Comparison of ENCODE assay signal across 9 mouse cellular contexts in the genomic region with DNA sequence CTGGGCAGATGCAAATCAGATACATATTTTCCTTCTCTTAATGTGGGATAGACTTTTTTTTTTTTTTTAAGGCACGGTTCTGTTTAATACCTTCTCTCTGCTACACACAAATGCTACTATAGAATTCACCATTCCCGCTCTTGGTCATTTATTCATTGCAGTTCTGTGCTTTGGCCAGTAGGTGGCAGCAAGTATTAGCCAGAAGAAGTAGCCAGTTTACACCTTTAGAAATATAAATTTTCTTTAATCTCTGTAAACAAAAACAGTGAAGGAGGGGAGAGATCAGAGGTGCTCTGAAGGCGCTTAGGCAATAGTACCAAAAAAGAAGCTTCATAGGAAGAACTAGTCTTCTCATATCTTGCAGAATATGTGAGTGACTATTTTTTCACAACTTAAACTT. TPM values are rescaled to one million over a fixed set of nuclear protein-coding genes. Genes with fewer than 3 reads are reported as not detected.
DNase-seq lines count a peak whose midpoint lies in the region; ATAC-seq and TF ChIP-seq lines count a peak whose summit lies in the region.
"Had no signal": no experiment of that assay in that cellular context is flagged by ENCODE, and none has a peak within 500 bp of the region (broad histone marks: within the 10 kb centered on the region; RNA-seq: fewer than 3 reads in every experiment).

No protein-coding gene starts in this region.

- H3K4me2 ChIP-seq in kidney, embryonic 16.5 days (replicated peaks; ENCODE audit: low read depth, low read length): no peak overlapping the region
- H3K4me2 ChIP-seq in limb, embryonic 14.5 days (replicated peaks; ENCODE audit: low read depth, low read length, severe bottlenecking): no peak overlapping the region
- H3K4me2 ChIP-seq in intestine, embryonic 16.5 days (ENCODE audit: low read depth, low read length): no peak overlapping the region
- H3K4me2 ChIP-seq: limb, embryonic 13.5 days had no signal

- no peak overlapping the region for H3K9ac ChIP-seq in kidney, embryonic 16.5 days (replicated peaks; ENCODE audit: low read length)
- H3K9ac ChIP-seq in ES-Bruce4 (ENCODE audit: low read depth, poor library complexity, severe bottlenecking): no peak overlapping the region
- H3K9ac ChIP-seq in limb, embryonic 14.5 days (ENCODE audit: low read depth, low read length, severe bottlenecking): no peak overlapping the region
- no peak overlapping the region for H3K9ac ChIP-seq in intestine, embryonic 16.5 days (ENCODE audit: low read depth, low read length)
- H3K9ac ChIP-seq: limb, embryonic 13.5 days had no signal

- no peak overlapping the region for H3K4me3 ChIP-seq in kidney, adult 2 months (ENCODE audit: insufficient read depth, low read depth, low read length)
- no peak overlapping the region for H3K4me3 ChIP-seq in kidney, embryonic 16.5 days (ENCODE audit: low read length)
- H3K4me3 ChIP-seq in ES-Bruce4 (ENCODE audit: low read depth, low read length): no peak overlapping the region
- no peak overlapping the region for H3K4me3 ChIP-seq in limb, embryonic 14.5 days (replicated peaks; ENCODE audit: low read length)
- no peak overlapping the region for H3K4me3 ChIP-seq in intestine, embryonic 16.5 days (ENCODE audit: low read length)
- H3K4me3 ChIP-seq: limb, embryonic 13.5 days had no signal

- no peak for TF ChIP-seq POLR2A in kidney, adult 2 months (IDR thresholded peaks at IDR 0.05; ENCODE audit: low read depth, low read length)
- no peak for TF ChIP-seq POLR2A in ES-Bruce4 (IDR thresholded peaks at IDR 0.05; ENCODE audit: insufficient read depth, low read length)
- TF ChIP-seq POLR2A in limb, embryonic 14.5 days (IDR thresholded peaks at IDR 0.05; ENCODE audit: borderline replicate concordance, extremely low read depth, insufficient read depth, insufficient read length): no peak

- H3K36me3 ChIP-seq in kidney, adult 2 months (ENCODE audit: control insufficient read depth, insufficient read depth, low read length): no peaks in the 10 kb centered on the region
- H3K36me3 ChIP-seq in kidney, embryonic 16.5 days (ENCODE audit: insufficient read depth, low read length): no peaks in the 10 kb centered on the region
- no peaks in the 10 kb centered on the region for H3K36me3 ChIP-seq in ES-Bruce4 (ENCODE audit: control insufficient read depth, insufficient read depth, low read length, poor library complexity, severe bottlenecking)
- H3K36me3 ChIP-seq in limb, embryonic 14.5 days (ENCODE audit: control insufficient read depth, insufficient read depth, low read length): no peaks in the 10 kb centered on the region
- no peaks in the 10 kb centered on the region for H3K36me3 ChIP-seq in intestine, embryonic 16.5 days (ENCODE audit: control insufficient read depth, insufficient read depth, low read length)
- H3K36me3 ChIP-seq: limb, embryonic 13.5 days had no signal

- TF ChIP-seq EP300 in ES-Bruce4 (IDR thresholded peaks at IDR 0.05; ENCODE audit: insufficient read depth, low read depth, low read length): no peak

- peak; percentile 25; the same call in 1 of the 2 replicates for TF ChIP-seq CTCF in kidney, adult 2 months (conservative IDR thresholded peaks at IDR 0.05; ENCODE audit: insufficient read depth, insufficient read length, low read depth, low read length)
- TF ChIP-seq CTCF in ES-Bruce4 (IDR thresholded peaks at IDR 0.05; ENCODE audit: low read depth, low read length): peak; percentile 3

- no peak for ATAC-seq in kidney, embryonic 16.5 days (ENCODE audit: low FRiP score, low TSS enrichment)
- peak; percentile 62; the same call in 1 of the 2 replicates for ATAC-seq in erythroblast, adult 5-6 weeks (replicated peaks; ENCODE audit: low FRiP score, poor library complexity, severe bottlenecking)
- ATAC-seq in limb, embryonic 14.5 days (ENCODE audit: low FRiP score, low read depth): no peak
- no peak for ATAC-seq in intestine, embryonic 16.5 days

- WGBS in kidney, adult 2 months: 4% methylated on average over 3 of the region's 3 CpGs
- WGBS in kidney, embryonic 16.5 days: 0% methylated on average over 3 of the region's 3 CpGs
- WGBS in limb, embryonic 14.5 days: 3% methylated on average over 3 of the region's 3 CpGs
- under 1% methylated on average over 3 of the region's 3 CpGs for WGBS in intestine, embryonic 16.5 days

- H3K9me3 ChIP-seq in kidney, embryonic 16.5 days (ENCODE audit: low read length): no peaks in the 10 kb centered on the region
- H3K9me3 ChIP-seq in ES-Bruce4 (replicated peaks; ENCODE audit: control insufficient read depth, insufficient read depth, low read length, poor library complexity, severe bottlenecking): no peaks in the 10 kb centered on the region
- H3K9me3 ChIP-seq in limb, embryonic 14.5 days (ENCODE audit: control insufficient read depth, low read length): no peaks in the 10 kb centered on the region
- no peaks in the 10 kb centered on the region for H3K9me3 ChIP-seq in intestine, embryonic 16.5 days (ENCODE audit: control insufficient read depth, low read length)
- H3K9me3 ChIP-seq: limb, embryonic 13.5 days had no signal

- DNase-seq in kidney, adult 2 months: peak; percentile 43
- peak; percentile 11 to 41 for DNase-seq in adrenal gland, postnatal 36 days
- peak; percentile 48 for DNase-seq in limb, embryonic 14.5 days (ENCODE audit: low spot score)
- DNase-seq in right cerebral cortex, postnatal 4 days: peak; percentile 29

- no peaks in the 10 kb centered on the region for H3K4me1 ChIP-seq in kidney, adult 2 months (ENCODE audit: control insufficient read depth, insufficient read depth, low read length)
- no peaks in the 10 kb centered on the region for H3K4me1 ChIP-seq in kidney, embryonic 16.5 days (ENCODE audit: insufficient read depth, low read length)
- H3K4me1 ChIP-seq in ES-Bruce4 (ENCODE audit: control insufficient read depth, insufficient read depth, low read length): no peaks in the 10 kb centered on the region
- no peaks in the 10 kb centered on the region for H3K4me1 ChIP-seq in limb, embryonic 14.5 days (ENCODE audit: control insufficient read depth, insufficient read depth, low read length)
- H3K4me1 ChIP-seq in intestine, embryonic 16.5 days (ENCODE audit: control insufficient read depth, insufficient read depth, low read length): no peaks in the 10 kb centered on the region
- H3K4me1 ChIP-seq: limb, embryonic 13.5 days had no signal

- H3K27ac ChIP-seq in kidney, adult 2 months (ENCODE audit: insufficient read depth, low read depth, low read length): no peak overlapping the region
- H3K27ac ChIP-seq in kidney, embryonic 16.5 days (ENCODE audit: low read length): no peak overlapping the region
- no peak overlapping the region for H3K27ac ChIP-seq in ES-Bruce4 (ENCODE audit: insufficient read depth, low read length)
- H3K27ac ChIP-seq in limb, embryonic 14.5 days (replicated peaks; ENCODE audit: low read depth, low read length): no peak overlapping the region
- no peak overlapping the region for H3K27ac ChIP-seq in intestine, embryonic 16.5 days (ENCODE audit: low read length)
- H3K27ac ChIP-seq: limb, embryonic 13.5 days had no signal

- no peaks in the 10 kb centered on the region for H3K27me3 ChIP-seq in kidney, adult 2 months (replicated peaks; ENCODE audit: control insufficient read depth, insufficient read depth, low read length)
- H3K27me3 ChIP-seq in kidney, embryonic 16.5 days (ENCODE audit: insufficient read depth, low read length): no peaks in the 10 kb centered on the region
- H3K27me3 ChIP-seq in ES-Bruce4 (ENCODE audit: control insufficient read depth, insufficient read depth, low read length, poor library complexity, severe bottlenecking): no peaks in the 10 kb centered on the region
- no peaks in the 10 kb centered on the region for H3K27me3 ChIP-seq in limb, embryonic 14.5 days (ENCODE audit: control insufficient read depth, insufficient read depth, low read length)
- no peaks in the 10 kb centered on the region for H3K27me3 ChIP-seq in intestine, embryonic 16.5 days (replicated peaks; ENCODE audit: control insufficient read depth, insufficient read depth, low read length)
- H3K27me3 ChIP-seq: limb, embryonic 13.5 days had no signal

RNA-seq across cellular contexts. Expression of a gene that starts 22.0 kb away (rescaled TPM):
- polyA plus RNA-seq in kidney, adult 2 months (2012; rRNA removed): 3.5 and 4.2 TPM in 2 replicates
- polyA plus RNA-seq in kidney, embryonic 16.5 days (2015; fragmentation: Nextera tagmentation; extraction: Ambion mirVana): 7.8 and 10.1 TPM in 2 replicates
- 35.9 and 42.2 TPM in 2 replicates for polyA plus RNA-seq in ES-Bruce4 (2011; ENCODE audit: insufficient read depth, insufficient read length, low read depth, missing spikeins)
- total RNA-seq in adrenal gland, postnatal 36 days (2021): 10 to 100 TPM; 35.3 to 40.1 TPM
- 21.9 and 32.7 TPM in 2 replicates for total RNA-seq in erythroblast, adult 5-6 weeks (2015; ENCODE audit: low replicate concordance)
- total RNA-seq in erythroblast, adult 5-6 weeks (2017; ENCODE audit: low replicate concordance): 15.7 and 33.7 TPM in 2 replicates
- polyA plus RNA-seq in limb, embryonic 14.5 days (2012; rRNA removed): 6.9 and 7.8 TPM in 2 replicates
- polyA plus RNA-seq in limb, embryonic 14.5 days (2014; fragmentation: Nextera tagmentation; extraction: Ambion mirVana): 8.6 and 9.6 TPM in 2 replicates
- polyA plus RNA-seq in intestine, embryonic 16.5 days (2015; fragmentation: Nextera tagmentation; extraction: Ambion mirVana): 7.6 and 9.2 TPM in 2 replicates
